Mouse (Mus musculus) hindbrain, postnatal 0 days (tissue): ENCODE measurements around the gene Usp54. TPM values are rescaled to one million over a fixed set of nuclear protein-coding genes. Genes with fewer than 3 reads are reported as not detected.
A peak's percentile ranks its signal among the peaks of the same experiment; 100 is the strongest.
"Not testable (repeated sequence)": the region's sequence is repeated elsewhere in the genome, so short reads cannot be mapped to it uniquely, and the experiment has no call there.

ENCODE experiments used
- ATAC-seq: fragments of 200-750 bp; cut with Nextera tagmentation; 2 replicates; pipeline ENCODE4 v1.8.0; 2017; ENCODE audit warnings: mild to moderate bottlenecking, moderate TSS enrichment, moderate library complexity
- DNase-seq: peaks from one replicate; pipeline ENCODE4 v3.0.0-alpha.2; 2015; ENCODE audit warnings: low spot score
- H3K27ac ChIP-seq: fragments of 300-500 bp; sonication (generic); 2 replicates; pipeline ENCODE4 v1.5.1; 2014; ENCODE audit warnings: mild to moderate bottlenecking
- H3K27me3 ChIP-seq: fragments of 300-500 bp; sonication (generic); 2 replicates; pipeline ENCODE4 v1.6.1; 2014; ENCODE audit warnings: low read length, mixed read lengths; ENCODE audit not compliant: insufficient read depth
- H3K36me3 ChIP-seq: fragments of 300-500 bp; sonication (generic); 2 replicates; pipeline ENCODE4 v1.6.1; 2014; ENCODE audit warnings: low read length, mixed read lengths; ENCODE audit not compliant: insufficient read depth
- H3K4me1 ChIP-seq: fragments of 300-500 bp; sonication (generic); 2 replicates; pipeline ENCODE4 v1.6.1; 2014; ENCODE audit warnings: antibody characterized with exemption, low read length, mixed read lengths; ENCODE audit not compliant: insufficient read depth
- H3K4me2 ChIP-seq: fragments of 300-500 bp; sonication (generic); 2 replicates; pipeline ENCODE4 v1.6.1; 2014; ENCODE audit warnings: low read depth, mild to moderate bottlenecking, low read length, moderate library complexity, mixed read lengths
- H3K4me3 ChIP-seq: fragments of 300-500 bp; sonication (generic); 2 replicates; pipeline ENCODE4 v1.5.1; 2014; ENCODE audit warnings: low read length
- H3K9ac ChIP-seq: fragments of 300-500 bp; sonication (generic); replicated peaks from 2 replicates; pipeline ENCODE4 v1.6.1; 2014; ENCODE audit warnings: mild to moderate bottlenecking, low read length, moderate library complexity, mixed read lengths
- H3K9me3 ChIP-seq: fragments of 300-500 bp; sonication (generic); 2 replicates; pipeline ENCODE4 v1.6.1; 2016; ENCODE audit warnings: low read length, mixed read lengths
- CTCF ChIP-seq: IDR thresholded peaks from 2 replicates; pipeline ENCODE4 v1.5.1; 2016; ENCODE audit warnings: antibody characterized with exemption, control low read depth, low read depth
- WGBS: fragments of 180-500 bp; shearing (Covaris S2); extraction: QIAGEN DNeasy Blood & Tissue Kit; methylation state at CpG from one replicate; pipeline ENCODE4 v1.1.7; 2014; 5-methylcytosine and 5-hydroxymethylcytosine counted together
- polyA plus RNA-seq: library from polyadenylated mRNA; unstranded; fragments of >200 nt; fragmentation: Nextera tagmentation; extraction: Ambion mirVana; gene quantifications from 2 replicates; pipeline ENCODE4 v1.2.1, GENCODE M21; 2015
- total RNA-seq: library from RNA; depleted of rRNA; stranded (reverse); fragments of >200 nt; gene quantifications from 2 replicates; pipeline ENCODE4 v1.2.3, GENCODE M21; 2014

Gene Usp54
- total and polyA plus RNA-seq, 2 experiments from 2014 or later = 5.8 to 27.5 TPM

DNA sequence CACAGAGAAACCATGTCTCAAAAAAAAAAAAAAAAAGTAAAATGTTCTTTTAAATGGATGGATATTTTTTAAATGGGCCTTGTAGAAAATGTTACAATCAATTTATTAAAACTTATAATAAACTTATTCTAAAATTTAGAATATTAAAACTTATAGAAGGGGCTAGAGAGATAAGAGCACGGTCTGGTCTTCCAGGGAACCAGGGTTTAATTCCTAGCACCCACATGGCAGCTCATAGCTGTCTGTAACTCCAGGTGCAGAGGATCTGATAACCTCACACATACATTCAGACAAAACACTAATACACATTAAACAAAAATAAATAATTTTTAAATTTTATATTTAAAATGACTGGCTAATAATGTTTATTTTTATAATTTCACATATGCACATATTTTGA is 39.6 kb downstream of the Usp54 start:
- DNase-seq (no peak), ATAC-seq (no peak)
- 97% methylated on average over 1 of the region's 1 CpGs for WGBS
- Histone ChIP-seq H3K36me3 (no peaks in the 10 kb centered on the region), H3K4me2 (no peak overlapping the region), H3K27me3 (no peaks in the 10 kb centered on the region), H3K9ac (no peak overlapping the region), H3K4me1 (no peaks in the 10 kb centered on the region), H3K9me3 (no peaks in the 10 kb centered on the region), H3K4me3 (no peak overlapping the region), H3K27ac (no peak overlapping the region)
- TF ChIP-seq CTCF = no peak

DNA sequence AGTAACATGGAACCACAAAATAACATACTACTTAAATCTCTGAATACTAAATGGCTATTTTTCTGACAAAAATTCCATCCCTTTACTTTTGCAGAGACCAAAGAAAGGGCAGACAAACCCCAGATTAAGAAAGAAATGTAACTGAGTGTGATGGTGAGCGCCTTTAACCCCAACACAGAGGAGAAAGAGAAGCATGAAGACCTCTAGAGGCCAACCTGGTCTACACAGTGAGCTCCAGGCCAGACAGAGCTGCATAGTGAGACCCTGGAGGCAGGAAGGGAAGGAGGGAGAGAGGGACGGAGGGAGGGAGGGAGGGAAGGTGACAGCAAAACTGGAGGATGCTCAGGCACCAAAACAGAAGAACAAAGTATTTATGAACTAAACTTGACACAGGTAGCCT is 40.7 kb downstream of the Usp54 start:
- DNase-seq = no peak
- no peaks in the 10 kb centered on the region for H3K4me1 ChIP-seq
- H3K27ac ChIP-seq = no peak overlapping the region
- no peak for ATAC-seq
- H3K36me3 ChIP-seq = no peaks in the 10 kb centered on the region
- WGBS = 64% methylated on average over 2 of the region's 2 CpGs
- H3K27me3 ChIP-seq = no peaks in the 10 kb centered on the region
- no peaks in the 10 kb centered on the region for H3K9me3 ChIP-seq
- H3K9ac ChIP-seq = no peak overlapping the region
- no peak overlapping the region for H3K4me2 ChIP-seq
- no peak overlapping the region for H3K4me3 ChIP-seq
- TF ChIP-seq CTCF = no peak

- Histone ChIP-seq H3K4me3 (no peak overlapping the region), H3K4me2 (no peak overlapping the region), H3K4me1 (no peaks in the 10 kb centered on the region), H3K36me3 (no peaks in the 10 kb centered on the region), H3K9ac (no peak overlapping the region), H3K27me3 (no peaks in the 10 kb centered on the region), H3K27ac (no peak overlapping the region), H3K9me3 (no peaks in the 10 kb centered on the region)
- no peak for DNase-seq
- WGBS = 90% methylated on average over 2 of the region's 2 CpGs
- ATAC-seq = no peak
- TF ChIP-seq CTCF = no peak
These were observed 41.3 kb downstream of the Usp54 start for GRCm38 (mm10) chr14:20599542-20599941.

DNA sequence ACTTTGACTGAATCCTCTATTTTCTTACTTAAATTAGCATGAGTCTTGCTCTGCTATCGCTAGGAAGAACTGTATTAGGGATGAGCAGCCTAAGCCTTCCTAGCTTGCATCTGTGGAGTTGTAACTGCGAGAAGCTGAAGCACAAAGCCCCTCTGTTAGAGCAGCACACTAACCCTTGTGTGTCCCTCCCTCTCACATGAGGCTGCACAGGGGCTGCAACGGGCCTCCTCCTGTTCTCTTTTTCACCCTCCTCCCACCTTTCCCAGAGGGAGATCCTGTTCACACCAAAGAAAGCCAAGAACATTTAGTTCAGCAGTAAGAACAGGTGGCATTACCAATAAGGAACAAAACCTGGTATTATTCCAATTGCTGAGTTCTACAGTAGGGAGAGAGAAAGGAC is 45.1 kb downstream of the Usp54 start:
- ATAC-seq = peak; percentile 81; the same call in 1 of the 2 replicates
- H3K27ac ChIP-seq = peak overlapping the region; percentile 57

DNA sequence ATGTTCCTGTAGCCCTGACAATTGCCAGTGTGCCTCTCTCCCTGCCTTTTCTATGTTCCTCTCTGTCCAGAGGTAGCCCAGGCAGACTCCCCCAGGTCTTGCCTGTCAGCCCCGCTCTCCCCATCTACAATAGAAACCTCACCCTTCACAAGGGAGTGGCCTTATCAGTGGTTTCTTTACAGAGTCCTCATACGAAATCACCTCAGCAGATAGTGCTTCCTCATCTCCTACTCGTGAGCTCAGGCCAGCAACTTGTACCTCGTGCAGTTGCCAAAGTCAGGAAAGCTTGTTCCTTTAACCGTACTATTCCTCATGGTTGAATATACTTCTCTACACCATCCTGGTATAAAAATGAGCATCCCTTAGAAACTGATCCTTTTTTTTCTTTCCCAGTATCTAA is 53.4 kb downstream of the Usp54 start:
- Histone ChIP-seq H3K36me3 (peaks cover 8% of the 10 kb centered on the region), H3K27ac (no peak overlapping the region), H3K4me2 (no peak overlapping the region), H3K27me3 (no peaks in the 10 kb centered on the region), H3K9me3 (no peaks in the 10 kb centered on the region), H3K4me1 (no peaks in the 10 kb centered on the region), H3K9ac (no peak overlapping the region), H3K4me3 (no peak overlapping the region)
- TF ChIP-seq CTCF = no peak
- DNase-seq (no peak), ATAC-seq (no peak)
- WGBS = 90% methylated on average over 5 of the region's 5 CpGs

More for the DNA sequence above, 45.1 kb downstream of the Usp54 start:
- Histone ChIP-seq H3K4me1 (no peaks in the 10 kb centered on the region), H3K9ac (no peak overlapping the region), H3K36me3 (no peaks in the 10 kb centered on the region), H3K4me2 (no peak overlapping the region), H3K4me3 (no peak overlapping the region), H3K9me3 (no peaks in the 10 kb centered on the region), H3K27me3 (no peaks in the 10 kb centered on the region)
- WGBS = 32% methylated on average over 3 of the region's 3 CpGs
- no peak for TF ChIP-seq CTCF
- peak; percentile 43 for DNase-seq

GRCm38 (mm10) chr14:20578822-20579407 is 61.9 kb downstream of the Usp54 start:
- Histone ChIP-seq H3K9ac (no peak overlapping the region), H3K27me3 (no peaks in the 10 kb centered on the region), H3K4me3 (no peak overlapping the region), H3K4me1 (no peaks in the 10 kb centered on the region), H3K36me3 (peaks cover 32% of the 10 kb centered on the region), H3K27ac (no peak overlapping the region), H3K4me2 (no peak overlapping the region), H3K9me3 (no peaks in the 10 kb centered on the region)
- WGBS = 61% methylated on average over 6 of the region's 6 CpGs
- DNase-seq (no peak), ATAC-seq (no peak)
- TF ChIP-seq CTCF = no peak

GRCm38 (mm10) chr14:20576179-20576578 is 64.7 kb downstream of the Usp54 start:
- ATAC-seq = 0 out of 2 replicates have a peak, but pooled peaks have one; percentile 43
- peak; percentile 80 for TF ChIP-seq CTCF
- H3K27me3 ChIP-seq = no peaks in the 10 kb centered on the region
- no peak overlapping the region for H3K4me3 ChIP-seq
- H3K4me2 ChIP-seq = no peak overlapping the region
- H3K36me3 ChIP-seq = peaks cover 19% of the 10 kb centered on the region
- peak; percentile 83 for DNase-seq
- H3K4me1 ChIP-seq = no peaks in the 10 kb centered on the region
- no peak overlapping the region for H3K9ac ChIP-seq
- peak overlapping the region; percentile 46; the same call in 1 of the 2 replicates for H3K27ac ChIP-seq
- WGBS = 51% methylated on average over 7 of the region's 7 CpGs
- H3K9me3 ChIP-seq = no peaks in the 10 kb centered on the region

- H3K36me3 ChIP-seq = peaks cover 22% of the 10 kb centered on the region
- not testable (repeated sequence) for H3K27me3 ChIP-seq, H3K4me3 ChIP-seq, H3K9me3 ChIP-seq, H3K4me1 ChIP-seq, H3K4me2 ChIP-seq, DNase-seq, ATAC-seq, H3K9ac ChIP-seq, H3K27ac ChIP-seq
- WGBS = 93% methylated on average over 3 of the region's 3 CpGs
These were observed 67.7 kb downstream of the Usp54 start for GRCm38 (mm10) chr14:20573196-20573595.
